Mouse (Mus musculus) telencephalon, adult 2 months (tissue): ENCODE measurements at regions not wholly inside any gene's neighbourhood (a gene's known extent, or its start where the extent isn't known, plus 50 kb on each side); places are given as distances from the start of the nearest gene placed in this dataset.

ENCODE experiments used
- DNase-seq: peaks from one replicate; pipeline ENCODE4 v3.0.0-alpha.2; 2011; ENCODE audit warnings: low read depth, low spot score

- DNase-seq: no peak
Measured at GRCm38 (mm10) chr7:137879296-137879695, 441.9 kb downstream of the Glrx3 start.

GRCm38 (mm10) chr7:137882876-137883275 is 445.5 kb downstream of the Glrx3 start:
- no peak for DNase-seq

DNA sequence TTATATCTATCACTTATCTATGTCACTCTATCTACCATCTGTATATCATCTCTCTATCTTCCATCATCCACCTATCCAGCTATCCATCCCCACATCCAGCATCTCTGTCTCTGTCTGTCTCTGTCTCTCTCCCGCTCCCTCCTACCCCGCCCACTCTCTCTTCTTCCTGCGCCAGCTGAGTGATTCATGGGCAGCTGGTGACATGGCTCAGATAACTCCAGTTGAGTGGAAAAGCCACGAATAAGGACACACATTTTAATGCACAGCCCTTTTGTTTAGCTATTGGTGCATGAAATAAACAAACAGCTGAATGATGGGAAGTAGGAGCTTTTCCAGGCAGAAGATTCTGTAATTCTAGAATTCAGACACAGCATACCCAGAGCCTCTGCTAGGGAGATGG is 446.3 kb downstream of the Glrx3 start:
- no peak for DNase-seq

DNA sequence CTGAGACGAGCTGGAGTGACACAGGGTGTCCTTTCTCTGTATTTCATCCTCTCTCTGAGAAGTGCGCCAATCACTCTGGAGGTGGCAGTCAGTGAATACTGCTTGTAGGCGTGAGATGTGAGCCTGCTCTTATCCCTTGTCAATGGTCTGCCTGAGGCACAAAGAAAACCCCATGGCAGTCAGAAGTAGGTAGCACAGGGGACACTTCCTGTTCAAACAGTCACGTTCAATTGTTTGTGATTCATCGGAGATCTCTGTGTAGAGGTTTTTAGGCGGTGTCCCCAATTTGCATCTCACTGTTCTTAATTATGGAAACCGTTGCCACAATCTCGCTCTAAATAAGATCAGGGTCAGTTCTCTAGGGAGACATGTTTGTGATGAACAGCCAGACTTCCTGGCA is 447.7 kb downstream of the Glrx3 start:
- no peak for DNase-seq

- no peak for DNase-seq
Measured at GRCm38 (mm10) chr7:137888731-137889130, 451.3 kb downstream of the Glrx3 start.

- no peak for DNase-seq
Measured at GRCm38 (mm10) chr7:137906424-137907060, 469.1 kb downstream of the Glrx3 start.

- no peak for DNase-seq
Measured at GRCm38 (mm10) chr7:137909456-137909855, 472.0 kb downstream of the Glrx3 start.

GRCm38 (mm10) chr7:137913551-137914105 is 476.2 kb downstream of the Glrx3 start:
- DNase-seq: no peak

GRCm38 (mm10) chr7:137914506-137914905 is 477.1 kb downstream of the Glrx3 start:
- no peak for DNase-seq

GRCm38 (mm10) chr7:137916351-137916750 is 478.9 kb downstream of the Glrx3 start:
- no peak for DNase-seq

DNA sequence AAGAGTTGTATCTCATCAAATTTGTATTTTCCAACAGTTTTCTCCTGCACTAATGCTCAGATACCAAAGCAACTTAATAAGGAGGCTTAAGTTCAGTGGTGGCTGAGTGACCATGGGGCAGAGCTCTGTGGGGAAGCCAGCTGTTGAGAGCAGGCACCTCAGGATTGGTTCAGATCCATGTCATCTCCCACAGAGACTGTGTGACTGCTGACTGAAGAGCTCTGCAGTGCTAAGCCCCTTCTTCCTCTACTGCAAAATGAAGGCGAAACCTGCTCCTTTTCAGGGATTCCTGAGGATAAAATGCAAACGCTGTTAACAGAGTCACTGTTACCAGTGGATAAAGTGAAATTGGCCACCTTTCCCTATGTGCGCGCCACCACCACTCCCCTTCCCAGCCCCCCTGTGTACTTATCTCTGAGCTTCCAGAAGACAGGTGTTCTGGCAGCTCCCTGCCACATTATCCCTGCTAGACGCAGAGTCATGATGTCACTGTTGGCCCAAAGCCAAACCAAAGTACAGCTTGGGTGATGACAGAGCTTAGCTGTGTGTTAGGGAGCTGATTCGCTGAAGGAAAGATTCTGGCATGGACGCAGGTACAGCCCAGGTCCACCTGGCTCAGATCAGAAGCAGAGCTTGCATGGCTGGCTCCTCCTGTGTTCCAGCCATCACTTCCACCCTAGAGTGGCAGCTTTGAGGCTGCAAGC is 472.9 kb downstream of the Tcerg1l start:
- no peak for DNase-seq

DNA sequence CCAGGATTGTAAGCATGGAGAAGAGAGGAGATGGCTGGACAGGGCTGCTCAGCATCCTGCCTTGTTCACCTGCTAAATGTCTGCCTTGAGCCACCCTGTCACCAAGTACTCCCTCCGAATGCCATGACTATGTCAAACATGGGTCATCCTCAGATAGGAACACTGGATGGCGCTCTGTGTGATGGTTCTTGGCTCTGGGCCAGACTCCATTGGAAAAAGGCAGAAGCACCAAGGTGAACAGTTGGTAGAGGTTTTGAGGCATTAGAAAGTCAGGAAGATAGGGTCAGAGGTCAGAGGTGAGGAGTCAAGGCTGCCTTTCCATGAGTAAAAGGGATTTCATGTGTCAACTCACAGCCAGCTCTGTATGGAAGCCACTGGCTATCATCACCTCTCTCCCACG is 471.9 kb downstream of the Tcerg1l start:
- no peak for DNase-seq

DNA sequence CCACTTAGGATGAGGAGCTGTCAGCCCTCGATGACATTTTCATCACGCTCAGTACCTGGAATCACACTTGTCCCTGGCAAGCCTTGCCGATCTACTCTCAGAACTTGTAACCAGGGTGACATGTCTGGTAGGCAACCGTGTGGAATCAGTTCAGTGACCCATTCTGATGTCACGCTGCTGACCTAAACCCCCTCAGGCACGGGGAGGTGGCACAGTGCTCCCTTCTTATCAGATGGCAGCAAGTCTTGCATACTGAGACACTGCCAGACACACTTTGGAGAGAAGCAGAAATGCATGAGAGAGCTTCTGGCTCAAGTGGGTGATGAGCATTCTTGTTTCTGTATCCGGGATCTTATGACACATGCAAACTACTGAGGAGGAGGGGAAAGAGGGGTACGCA is 470.2 kb downstream of the Tcerg1l start:
- no peak for DNase-seq

- DNase-seq: no peak
Measured at GRCm38 (mm10) chr7:137930200-137930599, 467.3 kb downstream of the Tcerg1l start.

DNA sequence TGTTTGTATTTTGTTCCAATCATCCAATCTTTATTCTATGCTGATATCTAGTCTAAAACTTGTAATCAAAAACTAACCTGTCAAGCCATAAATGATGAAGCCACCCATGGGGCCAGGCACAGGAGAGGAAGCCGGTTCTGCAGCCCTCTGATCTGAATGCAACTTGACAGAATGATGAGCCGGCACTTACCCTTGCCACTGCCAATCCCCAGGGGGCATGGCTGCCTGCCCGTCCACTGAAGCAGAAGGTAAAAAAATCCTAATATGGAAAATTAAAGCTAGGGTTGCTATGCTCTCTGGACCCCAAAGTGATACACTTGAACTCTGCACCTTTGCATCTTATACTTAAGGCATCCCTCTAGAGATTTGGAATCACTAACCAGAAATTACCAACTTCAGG is 461.6 kb downstream of the Tcerg1l start:
- DNase-seq: no peak

DNA sequence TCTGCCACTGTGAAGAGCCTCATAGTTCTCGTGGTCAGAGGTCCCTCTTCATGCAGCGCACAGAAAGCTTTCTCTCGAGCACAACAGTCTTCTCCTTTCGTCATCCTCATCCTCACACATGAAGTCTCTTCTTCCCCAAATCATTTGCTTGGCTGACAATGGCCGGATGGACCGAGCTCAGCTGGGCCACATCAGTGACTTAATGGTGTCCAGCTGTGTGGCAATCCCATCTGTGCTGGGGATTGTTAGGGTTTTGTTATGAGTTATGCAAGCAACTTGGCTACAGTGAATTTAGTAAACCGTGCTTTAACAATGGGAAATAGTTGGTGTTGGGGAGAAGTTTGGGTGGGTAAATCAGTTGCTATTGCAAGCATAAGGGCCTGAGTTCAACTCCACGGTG is 458.4 kb downstream of the Tcerg1l start:
- DNase-seq: no peak

DNA sequence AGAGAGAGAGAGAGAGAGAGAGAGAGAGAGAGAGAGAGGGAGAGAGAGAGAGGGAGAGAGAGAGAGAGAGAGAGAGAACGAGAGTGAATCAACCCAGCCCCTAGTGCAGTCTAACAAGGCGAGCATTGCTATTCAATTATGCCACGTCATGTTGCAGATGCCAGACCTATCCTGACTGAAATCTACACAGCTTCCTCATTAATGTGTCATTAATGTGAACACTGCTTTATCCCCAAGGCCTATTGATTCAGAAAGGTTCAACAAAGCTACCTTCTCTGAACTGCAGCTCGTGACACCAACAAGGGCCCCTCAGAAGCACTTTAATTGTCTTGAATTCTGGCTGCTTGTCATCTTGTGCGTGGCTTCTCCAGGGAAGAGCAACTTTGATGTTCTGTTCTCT is 457.4 kb downstream of the Tcerg1l start:
- DNase-seq: no peak

- no peak for DNase-seq
Measured at GRCm38 (mm10) chr7:137944991-137945390, 452.5 kb downstream of the Tcerg1l start.

GRCm38 (mm10) chr7:137947424-137947823 is 450.1 kb downstream of the Tcerg1l start:
- DNase-seq: no peak

GRCm38 (mm10) chr7:137957354-137957753 is 440.2 kb downstream of the Tcerg1l start:
- no peak for DNase-seq

DNA sequence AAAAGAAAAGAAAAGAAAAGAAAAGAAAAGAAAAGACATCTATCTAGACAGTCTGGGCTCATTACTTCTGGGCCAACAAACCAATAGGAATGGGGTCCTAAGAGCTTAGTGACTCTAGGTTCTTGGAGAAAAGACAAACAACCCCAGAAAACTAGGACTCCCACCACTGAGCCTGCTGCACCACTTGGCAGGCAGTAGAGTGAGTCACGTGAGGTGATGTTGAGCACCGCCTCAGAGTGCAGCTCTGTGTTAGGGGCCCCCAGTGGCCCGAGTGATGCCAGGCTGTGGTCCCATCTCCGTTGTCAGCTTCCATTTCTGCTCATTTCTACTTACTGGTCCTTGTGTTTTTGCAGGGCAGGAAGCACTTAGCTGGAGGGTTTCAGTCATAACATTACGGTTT is 439.7 kb downstream of the Tcerg1l start:
- DNase-seq: no peak

DNA sequence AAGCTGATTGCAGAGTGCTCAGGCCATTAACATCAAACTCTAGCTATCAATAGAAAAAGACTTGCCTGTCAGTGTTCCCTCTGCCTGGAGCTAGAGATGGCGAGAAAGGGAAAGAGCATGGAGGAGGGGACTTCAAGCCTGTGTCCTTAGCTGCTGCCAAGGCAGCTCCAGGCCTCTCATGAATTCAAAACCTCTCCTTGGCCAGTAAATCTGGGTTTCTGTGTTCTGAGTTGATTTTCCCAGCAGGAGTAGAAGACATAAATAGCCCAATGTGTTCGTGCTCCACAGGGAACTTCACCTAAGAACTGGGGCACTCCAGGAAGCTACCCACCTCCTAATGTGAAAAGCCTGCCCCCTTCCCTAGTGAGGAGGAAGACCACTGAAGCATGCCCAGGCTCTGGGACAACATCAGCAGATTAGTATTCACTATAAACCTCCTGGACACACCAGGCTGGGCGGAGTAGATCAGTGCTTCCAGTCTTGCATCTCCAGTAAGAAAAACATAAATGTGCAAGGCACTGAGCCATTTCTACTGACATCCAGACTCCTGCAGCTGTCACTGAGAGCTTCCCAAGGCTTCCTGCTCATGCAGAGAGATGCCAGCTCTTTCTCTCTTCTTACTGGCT is 433.9 kb downstream of the Tcerg1l start:
- DNase-seq: peak; percentile 58

GRCm38 (mm10) chr7:137974705-137975104 is 422.8 kb downstream of the Tcerg1l start:
- DNase-seq: no peak
